Mouse (Mus musculus) erythroblast, embryonic 14.5 days (primary cell): ENCODE measurements around the gene Umad1.

Source experiments
- GATA1 ChIP-seq: IDR thresholded peaks from 2 replicates; pipeline ENCODE4 v1.6.1; 2012; ENCODE audit warnings: low read length, inconsistent platforms, mixed read lengths
- TAL1 ChIP-seq: IDR thresholded peaks from 3 replicates; pipeline ENCODE4 v1.6.1; 2012; ENCODE audit warnings: low read length, inconsistent platforms, mixed read lengths

- TF ChIP-seq GATA1, result no peak
- no peak for TF ChIP-seq TAL1
These were observed 160.5 kb downstream of the Umad1 start for GRCm38 (mm10) chr6:8419485-8420186.
